Mouse (Mus musculus) heart, embryonic 13.5 days (tissue): ENCODE measurements around the gene Rbms1. TPM values are rescaled to one million over a fixed set of nuclear protein-coding genes. Genes with fewer than 3 reads are reported as not detected.

Experiments
- ATAC-seq: fragments of 200-750 bp; cut with Nextera tagmentation; 2 replicates; pipeline ENCODE4 v1.8.0; 2017; ENCODE audit warnings: moderate TSS enrichment; ENCODE audit not compliant: insufficient number of reproducible peaks, low FRiP score, low TSS enrichment; ENCODE audit errors: extremely low read depth
- H3K27ac ChIP-seq: fragments of 300-500 bp; sonication (generic); replicated peaks from 2 replicates; pipeline ENCODE4 v1.5.1; 2015; ENCODE audit warnings: moderate library complexity, mild to moderate bottlenecking, inconsistent platforms
- H3K27me3 ChIP-seq: fragments of 300-500 bp; sonication (generic); replicated peaks from 2 replicates; pipeline ENCODE4 v1.6.1; 2015; ENCODE audit warnings: mild to moderate bottlenecking, inconsistent platforms
- H3K36me3 ChIP-seq: fragments of 300-500 bp; sonication (generic); 2 replicates; pipeline ENCODE4 v1.6.1; 2015; ENCODE audit warnings: mild to moderate bottlenecking, inconsistent platforms
- H3K4me1 ChIP-seq: fragments of 300-500 bp; sonication (generic); 2 replicates; pipeline ENCODE4 v1.6.1; 2015; ENCODE audit warnings: inconsistent platforms
- H3K4me2 ChIP-seq: fragments of 300-500 bp; sonication (generic); 2 replicates; pipeline ENCODE4 v1.6.1; 2015; ENCODE audit warnings: inconsistent platforms, mild to moderate bottlenecking, moderate library complexity
- H3K4me3 ChIP-seq: fragments of 300-500 bp; sonication (generic); 2 replicates; pipeline ENCODE4 v1.5.1; 2015; ENCODE audit warnings: moderate library complexity, mild to moderate bottlenecking, inconsistent platforms
- H3K9ac ChIP-seq: fragments of 300-500 bp; sonication (generic); 2 replicates; pipeline ENCODE4 v1.6.1; 2015; ENCODE audit warnings: inconsistent platforms, mild to moderate bottlenecking, moderate library complexity
- H3K9me3 ChIP-seq: fragments of 300-500 bp; sonication (generic); 2 replicates; pipeline ENCODE4 v1.6.1; 2016; ENCODE audit warnings: inconsistent platforms
- WGBS: fragments of 180-500 bp; shearing (Covaris S2); methylation state at CpG from one replicate; pipeline ENCODE4 v1.1.7; 2015; ENCODE audit warnings: mixed read lengths; 5-methylcytosine and 5-hydroxymethylcytosine counted together
- polyA plus RNA-seq: library from polyadenylated mRNA; unstranded; fragments of >200 nt; fragmentation: Nextera tagmentation; extraction: Ambion mirVana; gene quantifications from 2 replicates; pipeline ENCODE4 v1.2.1, GENCODE M21; 2015

Rbms1 gene
- polyA plus RNA-seq, 1 experiment from 2014 or later, result 89.2 TPM

DNA sequence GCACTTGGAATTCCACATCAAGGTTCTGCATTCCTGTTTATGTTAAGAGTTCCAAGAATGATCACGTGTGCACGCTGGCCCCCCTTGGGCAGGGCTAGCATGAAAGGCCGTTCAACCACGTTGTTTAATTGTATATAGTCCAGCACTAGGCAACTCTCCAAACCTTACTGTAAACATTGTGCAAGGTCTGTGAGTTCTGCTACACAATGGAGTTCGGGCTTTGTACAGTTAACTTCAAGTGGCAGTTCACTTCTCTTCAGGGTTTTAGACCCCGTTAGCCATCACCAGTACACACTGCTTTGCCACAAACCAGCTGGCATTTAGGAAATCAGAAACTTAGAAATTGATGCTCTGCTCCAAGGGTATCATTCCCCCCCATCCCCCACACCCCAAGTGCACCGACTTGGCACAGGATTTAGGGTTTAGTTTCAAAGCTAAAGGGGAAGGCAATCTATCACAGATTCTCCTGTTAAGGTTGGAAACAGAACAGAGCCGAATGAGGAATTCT is 22.5 kb downstream of the Rbms1 start:
- H3K4me1 ChIP-seq, result peaks cover 32% of the 10 kb centered on the region
- peak overlapping the region; percentile 39 for H3K4me3 ChIP-seq
- H3K9ac ChIP-seq, result peak overlapping the region; percentile 52; the same call in 1 of the 2 replicates
- H3K27me3 ChIP-seq, result no peaks in the 10 kb centered on the region
- peak overlapping the region; percentile 80 for H3K27ac ChIP-seq
- 20% methylated on average over 8 of the region's 8 CpGs for WGBS
- H3K9me3 ChIP-seq, result no peaks in the 10 kb centered on the region
- peak overlapping the region; percentile 68 for H3K4me2 ChIP-seq
- peak; percentile 31; the same call in 1 of the 2 replicates for ATAC-seq
- no peaks in the 10 kb centered on the region for H3K36me3 ChIP-seq

DNA sequence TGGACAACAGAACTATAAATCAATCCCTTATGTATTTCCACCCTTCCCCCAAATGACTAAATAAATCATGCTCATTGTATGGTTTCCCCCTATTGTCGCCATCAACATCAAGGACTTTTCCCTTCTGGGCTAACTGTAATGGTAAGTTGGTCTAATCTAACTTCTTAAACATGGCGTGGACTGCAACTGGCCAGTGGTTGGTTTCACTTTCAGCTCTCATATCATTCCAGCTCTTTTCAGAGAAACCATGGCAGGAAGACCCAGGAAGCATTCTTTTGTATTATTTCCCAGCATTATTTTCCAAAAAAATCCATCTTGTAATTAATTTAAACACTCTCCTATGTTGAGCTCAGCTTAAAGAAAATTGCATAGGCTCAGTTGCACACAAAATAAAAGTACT is 23.0 kb downstream of the Rbms1 start:
- H3K9ac ChIP-seq, result 0 out of 2 replicates have a peak overlapping the region, but pooled peaks have one; percentile 39
- peak overlapping the region; percentile 80 for H3K27ac ChIP-seq
- peak overlapping the region; percentile 68 for H3K4me2 ChIP-seq
- no peak for ATAC-seq
- H3K4me3 ChIP-seq, result peak overlapping the region; percentile 39
- 50% methylated on average over 2 of the region's 2 CpGs for WGBS
- H3K9me3 ChIP-seq, result no peaks in the 10 kb centered on the region
- H3K4me1 ChIP-seq, result peaks cover 37% of the 10 kb centered on the region
- no peaks in the 10 kb centered on the region for H3K27me3 ChIP-seq
- no peaks in the 10 kb centered on the region for H3K36me3 ChIP-seq

GRCm38 (mm10) chr2:60936910-60937309 is 26.1 kb downstream of the Rbms1 start:
- Histone ChIP-seq H3K9ac (no peak overlapping the region), H3K27ac (no peak overlapping the region), H3K4me2 (no peak overlapping the region), H3K4me1 (peaks cover 45% of the 10 kb centered on the region), H3K9me3 (no peaks in the 10 kb centered on the region), H3K4me3 (no peak overlapping the region), H3K27me3 (no peaks in the 10 kb centered on the region), H3K36me3 (no peaks in the 10 kb centered on the region)
- WGBS, result 89% methylated on average over 14 of the region's 14 CpGs
- ATAC-seq, result no peak

GRCm38 (mm10) chr2:60928948-60929347 is 34.0 kb downstream of the Rbms1 start:
- no peaks in the 10 kb centered on the region for H3K27me3 ChIP-seq
- no peak overlapping the region for H3K9ac ChIP-seq
- no peak for ATAC-seq
- H3K36me3 ChIP-seq, result no peaks in the 10 kb centered on the region
- WGBS, result 87% methylated on average over 5 of the region's 5 CpGs
- no peak overlapping the region for H3K27ac ChIP-seq
- H3K4me3 ChIP-seq, result no peak overlapping the region
- no peak overlapping the region for H3K4me2 ChIP-seq
- peaks cover 41% of the 10 kb centered on the region for H3K4me1 ChIP-seq
- H3K9me3 ChIP-seq, result no peaks in the 10 kb centered on the region

DNA sequence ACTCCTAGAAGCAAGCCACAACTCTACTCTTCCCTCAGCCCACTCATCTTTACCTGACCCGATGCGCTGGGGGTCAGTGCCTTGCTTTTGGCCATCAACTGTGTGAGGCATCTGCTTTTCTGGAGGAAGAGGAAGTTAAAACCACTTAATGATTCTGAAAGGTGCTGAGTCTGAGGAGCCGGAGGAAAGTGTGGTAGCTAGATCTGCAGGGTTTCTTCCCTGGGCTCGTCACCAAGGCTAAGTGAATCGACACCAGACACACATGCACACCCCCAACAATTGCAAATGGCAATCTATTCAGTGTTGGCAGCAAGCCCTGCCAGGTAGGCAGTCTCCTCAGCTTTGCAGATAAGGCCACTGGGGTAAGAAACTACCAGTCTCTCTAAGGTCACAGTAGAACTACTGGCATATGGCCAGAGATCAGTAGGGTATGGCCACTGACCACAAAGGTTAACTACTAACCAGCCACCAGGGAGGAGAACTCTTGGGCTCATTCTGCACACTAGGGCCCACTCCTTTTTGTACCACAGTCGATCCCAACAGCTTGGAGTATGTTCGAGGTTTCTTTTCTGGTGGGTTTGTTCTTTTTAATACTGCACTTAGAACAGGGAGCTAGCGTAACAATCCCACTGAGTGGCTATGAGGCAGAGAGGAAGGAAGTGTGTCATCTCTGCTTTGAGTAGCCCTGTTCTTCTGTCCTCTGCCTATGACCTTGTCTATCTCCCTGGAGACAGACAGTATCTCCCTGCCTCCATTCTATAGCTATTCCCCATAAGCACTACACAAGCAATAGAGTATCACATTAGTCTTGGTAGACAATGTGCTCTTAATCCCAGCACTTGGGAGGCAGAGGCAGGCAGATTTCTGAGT is 34.9 kb downstream of the Rbms1 start:
- H3K4me1 ChIP-seq, result peaks cover 49% of the 10 kb centered on the region
- no peaks in the 10 kb centered on the region for H3K36me3 ChIP-seq
- no peaks in the 10 kb centered on the region for H3K27me3 ChIP-seq
- no peak overlapping the region for H3K4me2 ChIP-seq
- no peak overlapping the region for H3K9ac ChIP-seq
- 76% methylated on average over 8 of the region's 8 CpGs for WGBS
- H3K27ac ChIP-seq, result no peak overlapping the region
- no peaks in the 10 kb centered on the region for H3K9me3 ChIP-seq
- ATAC-seq, result no peak
- H3K4me3 ChIP-seq, result no peak overlapping the region

GRCm38 (mm10) chr2:60925063-60925462 is 37.9 kb downstream of the Rbms1 start:
- H3K4me3 ChIP-seq, result no peak overlapping the region
- no peak overlapping the region for H3K4me2 ChIP-seq
- H3K27ac ChIP-seq, result peak overlapping the region; percentile 54; the same call in 1 of the 2 replicates
- H3K27me3 ChIP-seq, result no peaks in the 10 kb centered on the region
- no peak for ATAC-seq
- no peaks in the 10 kb centered on the region for H3K9me3 ChIP-seq
- H3K9ac ChIP-seq, result no peak overlapping the region
- H3K4me1 ChIP-seq, result peaks cover 62% of the 10 kb centered on the region
- H3K36me3 ChIP-seq, result no peaks in the 10 kb centered on the region
- 61% methylated on average over 5 of the region's 5 CpGs for WGBS

DNA sequence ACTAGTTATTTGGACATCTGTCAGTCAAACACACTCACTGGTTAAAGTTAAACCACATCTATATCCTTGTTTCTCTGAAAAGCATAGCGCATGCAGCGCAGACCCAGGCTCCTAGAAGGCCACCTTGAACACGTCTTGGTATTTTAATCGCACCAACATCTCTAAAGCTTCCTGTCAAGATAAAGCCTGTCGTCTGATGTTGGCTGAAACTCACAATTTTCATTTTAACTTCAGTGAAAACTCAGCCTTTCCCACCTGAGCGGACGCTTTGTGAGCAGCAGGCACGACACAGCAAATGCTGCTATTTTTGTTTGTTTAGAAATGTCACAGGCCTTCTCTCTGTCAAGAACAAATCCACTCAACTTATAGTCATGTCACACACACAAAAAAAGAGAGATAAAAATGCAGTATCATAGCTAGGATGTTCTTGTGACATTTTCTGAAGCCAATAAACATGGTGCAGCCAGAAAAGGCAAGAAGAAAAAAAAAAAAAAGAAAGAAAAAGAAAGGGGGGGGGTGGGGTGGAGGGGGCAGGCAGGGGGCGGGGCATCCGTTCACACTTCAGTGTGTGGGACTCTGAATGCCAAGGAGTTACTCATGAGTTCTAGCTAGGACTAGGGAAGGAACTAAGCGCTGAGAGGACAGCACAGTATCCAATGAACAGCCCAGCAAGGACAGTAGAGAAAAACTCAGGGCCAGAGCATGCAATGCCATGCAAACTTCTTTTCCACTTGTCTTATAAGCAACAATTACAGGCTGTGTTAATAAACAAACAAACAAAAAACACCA is 39.0 kb downstream of the Rbms1 start:
- Histone ChIP-seq H3K9me3 (no peaks in the 10 kb centered on the region), H3K27ac (peak overlapping the region; percentile 74), H3K4me3 (no peak overlapping the region), H3K4me1 (peaks cover 71% of the 10 kb centered on the region), H3K27me3 (no peaks in the 10 kb centered on the region), H3K9ac (no peak overlapping the region; the same call in 1 of the 2 replicates), H3K4me2 (no peak overlapping the region), H3K36me3 (no peaks in the 10 kb centered on the region)
- WGBS, result 41% methylated on average over 11 of the region's 11 CpGs
- ATAC-seq, result no peak

GRCm38 (mm10) chr2:60923111-60923510 is 39.9 kb downstream of the Rbms1 start:
- Histone ChIP-seq H3K4me2 (no peak overlapping the region), H3K9ac (no peak overlapping the region), H3K4me1 (peaks cover 75% of the 10 kb centered on the region), H3K27me3 (no peaks in the 10 kb centered on the region), H3K36me3 (no peaks in the 10 kb centered on the region), H3K9me3 (no peaks in the 10 kb centered on the region), H3K4me3 (no peak overlapping the region), H3K27ac (peak overlapping the region; percentile 74)
- WGBS, result 48% methylated on average over 6 of the region's 6 CpGs
- ATAC-seq, result no peak

GRCm38 (mm10) chr2:60922351-60922750 is 40.6 kb downstream of the Rbms1 start:
- H3K36me3 ChIP-seq, result no peaks in the 10 kb centered on the region
- H3K27ac ChIP-seq, result peak overlapping the region; percentile 74
- H3K27me3 ChIP-seq, result no peaks in the 10 kb centered on the region
- WGBS, result 46% methylated on average over 5 of the region's 5 CpGs
- H3K9me3 ChIP-seq, result no peaks in the 10 kb centered on the region
- no peak overlapping the region for H3K4me3 ChIP-seq
- peaks cover 73% of the 10 kb centered on the region for H3K4me1 ChIP-seq
- no peak overlapping the region for H3K9ac ChIP-seq
- H3K4me2 ChIP-seq, result no peak overlapping the region
- ATAC-seq, result peak; percentile 46; the same call in 1 of the 2 replicates

DNA sequence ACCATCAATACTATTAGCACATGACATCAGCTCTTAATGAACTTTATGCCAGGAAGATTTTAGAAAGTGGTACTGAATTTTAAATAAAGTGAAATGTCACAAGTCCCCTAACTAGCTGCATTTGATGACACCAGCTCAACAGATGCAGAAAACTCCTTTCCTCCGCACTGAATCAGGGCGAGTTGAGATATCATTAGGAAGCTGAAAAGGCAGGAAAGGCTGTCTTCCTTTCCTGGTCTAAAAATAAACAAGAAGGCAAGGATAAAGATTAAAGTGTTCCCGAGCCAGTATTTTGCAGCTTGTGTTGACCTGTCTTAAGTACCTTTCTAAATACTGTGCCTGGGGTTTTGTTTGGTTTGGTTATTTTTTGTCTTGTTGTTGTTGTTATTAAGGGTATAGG is 42.9 kb downstream of the Rbms1 start:
- H3K27ac ChIP-seq, result peak overlapping the region; percentile 53
- peaks cover 87% of the 10 kb centered on the region for H3K4me1 ChIP-seq
- ATAC-seq, result no peak
- H3K36me3 ChIP-seq, result no peaks in the 10 kb centered on the region
- 6% methylated on average over 3 of the region's 3 CpGs for WGBS
- no peaks in the 10 kb centered on the region for H3K27me3 ChIP-seq
- peak overlapping the region; percentile 30 for H3K4me2 ChIP-seq
- no peaks in the 10 kb centered on the region for H3K9me3 ChIP-seq
- H3K9ac ChIP-seq, result no peak overlapping the region
- no peak overlapping the region for H3K4me3 ChIP-seq

DNA sequence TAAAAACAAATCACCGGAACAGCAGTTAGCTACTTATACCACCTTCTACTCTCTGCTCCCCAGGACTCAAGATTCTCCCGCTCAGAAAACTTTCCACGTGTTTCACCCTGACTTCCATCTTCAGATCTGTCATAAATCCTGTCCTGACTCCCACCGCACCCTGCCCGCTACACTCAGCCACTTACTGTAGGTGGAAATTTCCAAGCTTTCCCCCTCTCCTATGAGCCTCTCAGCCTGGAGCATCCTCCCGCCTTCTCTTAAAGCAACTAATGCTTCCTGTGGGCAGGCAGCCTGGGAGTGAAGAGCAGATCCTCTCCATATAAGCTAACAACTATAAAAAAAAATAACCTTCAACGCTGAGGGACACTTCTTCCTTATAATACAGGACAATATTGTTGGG is 44.6 kb downstream of the Rbms1 start:
- H3K4me3 ChIP-seq, result no peak overlapping the region
- no peaks in the 10 kb centered on the region for H3K27me3 ChIP-seq
- no peaks in the 10 kb centered on the region for H3K9me3 ChIP-seq
- H3K27ac ChIP-seq, result peak overlapping the region; percentile 61
- no peak for ATAC-seq
- H3K4me2 ChIP-seq, result no peak overlapping the region
- 67% methylated on average over 7 of the region's 7 CpGs for WGBS
- no peaks in the 10 kb centered on the region for H3K36me3 ChIP-seq
- peaks cover 82% of the 10 kb centered on the region for H3K4me1 ChIP-seq
- no peak overlapping the region for H3K9ac ChIP-seq
